Mouse (Mus musculus): ENCODE results near the gene Hist1h4a. TPM values are rescaled to one million over a fixed set of nuclear protein-coding genes. Genes with fewer than 3 reads are reported as not detected.

Gene Hist1h4a
- total RNA-seq, 1 experiment from 2014 or later, result 30.0 TPM

- ATAC-seq (ENCODE audit: extremely low read depth, insufficient number of reproducible peaks, low FRiP score, poor library complexity, severe bottlenecking), result no peak
Measured at GRCm38 (mm10) chr13:23760240-23760971, 624 bp downstream of the Hist1h4a start.

- no peak for ATAC-seq (ENCODE audit: extremely low read depth, insufficient number of reproducible peaks, low FRiP score, poor library complexity, severe bottlenecking)
Measured at GRCm38 (mm10) chr13:23759916-23760239, 1.2 kb downstream of the Hist1h4a start.

GRCm38 (mm10) chr13:23759251-23759771, 1.7 kb downstream of the Hist1h4a start:
- ATAC-seq (ENCODE audit: extremely low read depth, insufficient number of reproducible peaks, low FRiP score, poor library complexity, severe bottlenecking), result no peak

GRCm38 (mm10) chr13:23757921-23758320, 3.1 kb downstream of the Hist1h4a start:
- no peak for ATAC-seq (ENCODE audit: extremely low read depth, insufficient number of reproducible peaks, low FRiP score, poor library complexity, severe bottlenecking)

- ATAC-seq (ENCODE audit: extremely low read depth, insufficient number of reproducible peaks, low FRiP score, poor library complexity, severe bottlenecking), result no peak
Measured at GRCm38 (mm10) chr13:23757211-23757773, 3.7 kb downstream of the Hist1h4a start.

GRCm38 (mm10) chr13:23756790-23757189, 4.2 kb downstream of the Hist1h4a start, which contains the start of gene Hist1h4b:
Hist1h4b (plus strand) TSS chr13:23757013.
- ATAC-seq (ENCODE audit: extremely low read depth, insufficient number of reproducible peaks, low FRiP score, poor library complexity, severe bottlenecking), result peak; percentile 52

GRCm38 (mm10) chr13:23755000-23755399, 6.0 kb downstream of the Hist1h4a start:
- no peak for ATAC-seq (ENCODE audit: extremely low read depth, insufficient number of reproducible peaks, low FRiP score, poor library complexity, severe bottlenecking)

- ATAC-seq (ENCODE audit: extremely low read depth, insufficient number of reproducible peaks, low FRiP score, poor library complexity, severe bottlenecking), result no peak
Measured at GRCm38 (mm10) chr13:23753314-23754078, 7.5 kb downstream of the Hist1h4a start.

- ATAC-seq (ENCODE audit: extremely low read depth, insufficient number of reproducible peaks, low FRiP score, poor library complexity, severe bottlenecking), result no peak
Measured at GRCm38 (mm10) chr13:23752742-23753172, 8.3 kb downstream of the Hist1h4a start.

GRCm38 (mm10) chr13:23752067-23752741, 8.8 kb downstream of the Hist1h4a start, which contains the start of gene Hist1h3b:
Hist1h3b (plus strand) TSS chr13:23752267.
- ATAC-seq (ENCODE audit: extremely low read depth, insufficient number of reproducible peaks, low FRiP score, poor library complexity, severe bottlenecking), result peak; percentile 63

GRCm38 (mm10) chr13:23751478-23751956, 9.5 kb downstream of the Hist1h4a start:
- ATAC-seq (ENCODE audit: extremely low read depth, insufficient number of reproducible peaks, low FRiP score, poor library complexity, severe bottlenecking), result no peak

- peak; percentile 51; the same call in 1 of the 2 replicates for ATAC-seq (ENCODE audit: extremely low read depth, insufficient number of reproducible peaks, low FRiP score, poor library complexity, severe bottlenecking)
Measured at GRCm38 (mm10) chr13:23750839-23751477, 10.1 kb downstream of the Hist1h4a start, which contains the start of gene Hist1h2ab. Hist1h2ab (plus strand) TSS chr13:23751126.

GRCm38 (mm10) chr13:23749563-23750121, 11.4 kb downstream of the Hist1h4a start:
- no peak for ATAC-seq (ENCODE audit: extremely low read depth, insufficient number of reproducible peaks, low FRiP score, poor library complexity, severe bottlenecking)

- ATAC-seq (ENCODE audit: extremely low read depth, insufficient number of reproducible peaks, low FRiP score, poor library complexity, severe bottlenecking), result no peak
Measured at GRCm38 (mm10) chr13:23747892-23748288, 13.1 kb downstream of the Hist1h4a start.

- ATAC-seq (ENCODE audit: extremely low read depth, insufficient number of reproducible peaks, low FRiP score, poor library complexity, severe bottlenecking), result no peak
Measured at GRCm38 (mm10) chr13:23747081-23747891, 13.7 kb downstream of the Hist1h4a start.

- peak; percentile 89 for ATAC-seq (ENCODE audit: extremely low read depth, insufficient number of reproducible peaks, low FRiP score, poor library complexity, severe bottlenecking)
Measured at GRCm38 (mm10) chr13:23746201-23747080, 14.6 kb downstream of the Hist1h4a start, which contains the start of gene Hist1h2bb. Hist1h2bb (plus strand) TSS chr13:23746734.

Measured in neutrophil, adult 5-6 weeks (primary cell).